Mouse (Mus musculus): Measurements from ENCODE around the gene Zfp791.

Zfp791 gene

GRCm38 (mm10) chr8:85082169-85082568 lies 40.7 kb downstream of the Zfp791 start:
- DNase-seq (ENCODE audit: low read depth) = peak; percentile 45

DNA sequence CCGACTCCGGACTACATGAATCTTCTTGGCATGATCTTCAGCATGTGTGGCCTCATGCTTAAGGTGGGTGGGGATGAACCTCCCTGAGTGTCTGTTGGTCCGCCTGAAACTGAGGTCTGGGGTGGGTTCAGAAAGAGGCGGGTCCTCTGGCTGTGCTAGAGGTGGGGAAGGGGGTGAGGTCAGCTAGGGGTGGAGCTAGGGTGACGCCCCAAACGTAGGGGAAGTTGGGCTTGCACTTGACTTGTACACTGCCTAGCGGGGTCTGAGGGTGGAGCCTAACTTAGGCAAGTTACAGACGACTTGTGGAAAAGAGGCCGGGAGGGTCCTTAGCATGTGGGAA lies 41.7 kb downstream of the Zfp791 start, which contains the start of gene Wdr83:
TSS of gene Wdr83 (minus strand) at position 91 of the 340 bp plus-strand sequence.
- DNase-seq (ENCODE audit: low read depth) = peak; percentile 83

GRCm38 (mm10) chr8:85080532-85081215 lies 42.2 kb downstream of the Zfp791 start, which contains the start of gene Wdr83os:
Gene Wdr83os, plus strand, starts transcription at chr8:85080740.
- peak; percentile 93 for DNase-seq (ENCODE audit: low read depth)

DNA sequence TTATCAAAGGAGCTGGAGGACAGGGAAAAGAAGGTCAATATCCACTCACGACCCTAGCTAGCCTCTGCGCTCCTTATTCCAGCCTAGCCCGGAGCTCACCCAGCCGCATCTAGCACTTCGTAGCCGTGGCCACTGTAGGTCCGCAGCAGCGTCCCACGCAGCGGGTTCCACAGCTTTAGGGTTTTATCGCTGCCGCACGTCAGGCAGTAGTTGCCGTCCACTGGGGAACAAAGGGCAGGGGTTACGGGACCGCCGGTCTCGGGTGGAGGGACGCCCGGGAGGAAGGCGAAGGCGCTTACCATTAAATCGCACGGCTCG lies 42.7 kb downstream of the Zfp791 start:
- no peak for DNase-seq (ENCODE audit: low read depth)

GRCm38 (mm10) chr8:85076993-85077392 lies 45.9 kb downstream of the Zfp791 start:
- DNase-seq (ENCODE audit: low read depth) = peak; percentile 90

DNA sequence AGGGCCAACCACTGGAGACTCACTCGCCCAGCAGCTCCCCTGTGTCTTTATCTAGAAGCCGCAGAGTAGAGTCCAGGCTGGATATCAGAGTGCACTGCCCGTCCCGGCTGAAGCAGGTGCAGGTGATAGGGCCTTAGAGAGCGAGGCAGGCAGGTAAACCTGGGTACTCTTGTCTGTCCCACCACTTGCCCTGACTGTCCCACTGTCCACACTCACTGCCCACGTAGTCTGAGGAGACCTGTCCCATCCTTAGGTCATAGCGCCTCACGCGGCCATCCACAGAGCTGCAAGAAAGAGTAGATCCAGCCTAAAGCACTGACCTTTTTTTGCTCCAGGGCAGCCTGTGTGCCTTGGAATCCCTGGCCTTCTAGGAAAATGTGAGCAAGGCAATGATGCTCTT lies 46.9 kb downstream of the Zfp791 start:
- no peak for DNase-seq (ENCODE audit: low read depth)

GRCm38 (mm10) chr8:85074617-85075016 lies 48.3 kb downstream of the Zfp791 start:
- no peak for DNase-seq (ENCODE audit: low read depth)

DNA sequence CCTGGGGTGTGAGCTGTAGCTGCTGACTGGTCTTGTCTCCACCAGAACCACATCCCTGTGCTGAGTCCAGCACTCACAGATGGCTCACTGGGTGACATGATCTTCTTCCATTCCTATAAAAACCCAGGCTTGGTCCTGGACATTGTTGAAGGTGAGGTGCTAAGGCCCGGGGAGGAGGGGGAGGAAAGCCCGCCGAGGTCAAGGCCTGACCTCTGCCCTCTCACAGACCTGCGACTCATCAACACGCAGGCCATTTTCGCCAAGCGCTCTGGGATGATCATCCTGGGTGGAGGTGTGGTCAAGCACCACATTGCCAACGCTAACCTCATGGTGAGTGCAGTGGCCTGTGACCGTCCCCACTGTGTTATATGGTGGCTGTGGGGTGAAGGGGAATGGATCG lies 48.7 kb downstream of the Zfp791 start:
- no peak for DNase-seq (ENCODE audit: low read depth)

DNA sequence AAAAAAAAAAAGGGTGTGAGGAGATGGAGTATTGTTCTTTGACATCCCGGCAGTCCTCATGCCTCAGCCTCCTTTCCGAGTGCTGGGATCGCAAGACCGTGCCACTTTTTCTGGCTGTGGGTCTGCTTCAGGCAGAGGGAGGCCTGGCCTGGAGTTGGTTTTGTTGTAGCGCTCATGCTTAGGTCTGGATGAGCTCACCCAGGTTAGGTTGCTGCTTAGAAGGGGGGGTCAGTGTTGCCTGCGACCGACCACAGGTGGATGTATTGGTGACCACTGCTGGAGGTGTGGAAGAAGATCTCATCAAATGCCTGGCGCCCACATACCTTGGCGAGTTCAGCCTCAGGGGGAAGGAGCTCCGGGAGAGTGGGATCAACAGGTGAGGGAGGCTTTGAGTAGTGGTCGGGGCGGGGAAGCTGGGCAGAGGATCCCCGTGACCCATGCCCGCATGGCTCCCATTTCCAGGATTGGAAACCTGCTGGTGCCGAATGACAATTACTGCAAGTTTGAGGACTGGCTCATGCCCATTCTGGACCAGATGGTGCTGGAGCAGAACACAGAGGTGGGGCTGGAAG lies 49.8 kb downstream of the Zfp791 start:
- DNase-seq (ENCODE audit: low read depth) = no peak

DNA sequence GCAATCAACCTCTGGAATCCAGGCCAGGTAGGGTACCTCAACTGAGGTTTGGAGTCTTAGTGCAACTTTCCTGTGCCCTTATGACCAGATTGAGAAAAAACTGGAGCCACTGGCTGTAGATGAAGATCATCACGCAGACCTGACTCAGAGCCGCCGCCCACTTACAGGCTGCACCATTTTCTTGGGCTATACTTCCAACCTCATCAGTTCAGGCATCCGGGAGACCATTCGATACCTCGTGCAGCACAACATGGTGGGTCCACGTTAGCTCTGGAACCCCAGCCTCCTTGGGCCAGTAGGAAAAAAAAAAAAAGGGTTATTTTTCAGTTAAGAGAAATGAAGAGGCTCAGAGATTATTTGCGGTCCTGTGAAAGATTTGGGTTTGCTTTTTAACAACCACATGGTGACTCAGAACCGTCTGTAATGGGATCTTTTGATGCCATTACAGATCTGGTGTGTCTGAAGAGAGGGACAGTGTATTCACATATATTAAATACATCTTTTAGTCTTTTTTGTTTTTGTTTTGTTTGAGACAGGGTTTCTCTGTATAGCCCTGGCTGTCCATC lies 50.4 kb downstream of the Zfp791 start:
- DNase-seq (ENCODE audit: low read depth) = no peak

GRCm38 (mm10) chr8:85071514-85072281 lies 51.2 kb downstream of the Zfp791 start, which contains the start of gene Dhps:
Gene Dhps, plus strand, starts transcription at chr8:85071757.
- DNase-seq (ENCODE audit: low read depth) = peak; percentile 95

- DNase-seq (ENCODE audit: low read depth) = no peak
Measured at GRCm38 (mm10) chr8:85071041-85071440, 51.9 kb downstream of the Zfp791 start.

GRCm38 (mm10) chr8:85067982-85068381 lies 54.9 kb downstream of the Zfp791 start, which contains the start of gene Gm5741:
Gene Gm5741, minus strand, starts transcription at chr8:85067982.
- DNase-seq (ENCODE audit: low read depth) = no peak

DNA sequence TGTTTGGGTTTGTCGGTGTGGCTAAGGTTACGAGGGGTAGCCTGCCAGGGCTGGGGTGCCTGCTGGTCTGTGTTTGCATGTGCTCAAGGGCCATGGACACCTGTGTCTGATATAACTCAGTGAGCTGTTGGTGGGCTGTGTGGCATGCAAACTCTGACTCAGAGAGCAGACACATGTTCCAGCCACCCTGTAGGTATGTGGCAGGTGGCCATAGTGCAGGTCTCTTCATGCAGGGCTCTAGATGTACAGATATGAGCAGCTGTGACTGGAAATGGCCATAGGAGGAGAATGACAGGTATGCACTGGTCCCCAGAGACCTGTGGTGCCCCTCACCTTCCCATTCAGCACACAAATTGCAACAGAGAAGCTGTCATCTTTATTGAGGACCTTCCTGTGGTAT lies 55.7 kb downstream of the Zfp791 start:
- DNase-seq (ENCODE audit: low read depth) = no peak

DNA sequence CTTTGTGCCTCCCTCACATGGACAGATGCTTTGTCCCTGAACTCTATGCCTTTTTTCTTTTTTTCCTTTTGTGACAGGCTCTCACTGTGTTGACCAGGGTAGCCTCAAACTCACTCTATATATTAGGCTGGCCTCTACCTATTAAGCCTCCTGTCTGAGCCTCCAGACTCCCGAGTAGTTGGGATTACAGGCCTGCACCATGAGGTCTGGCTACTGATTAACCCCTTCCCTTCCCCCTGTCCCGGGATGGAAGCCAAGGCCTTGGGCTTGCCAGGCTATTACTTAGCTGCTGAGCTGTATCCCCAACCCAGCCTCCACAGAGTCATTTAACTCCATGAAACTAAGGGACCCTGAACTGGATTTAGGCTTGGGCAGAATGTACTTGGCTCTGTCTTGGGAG lies 57.7 kb downstream of the Zfp791 start:
- no peak for DNase-seq (ENCODE audit: low read depth)

DNA sequence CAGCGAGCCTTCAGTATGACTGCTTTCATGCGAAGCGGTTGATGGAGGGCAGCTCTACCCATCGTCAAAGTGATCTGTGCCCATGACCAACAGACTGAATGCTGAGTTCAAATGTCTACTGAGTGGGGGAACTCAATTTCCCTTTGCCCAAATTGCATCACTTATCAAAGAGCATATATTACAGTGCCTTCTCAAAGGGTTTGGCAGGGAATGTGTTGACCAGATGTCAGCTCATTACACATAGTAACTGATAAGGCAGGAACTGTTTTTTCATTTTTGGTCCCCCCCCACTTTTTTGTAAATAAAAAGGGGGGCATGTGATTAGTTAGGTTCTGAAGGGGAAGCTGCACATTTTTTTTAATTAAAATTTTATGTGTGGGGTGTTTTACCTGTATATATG lies 60.3 kb downstream of the Zfp791 start:
- no peak for DNase-seq (ENCODE audit: low read depth)

DNA sequence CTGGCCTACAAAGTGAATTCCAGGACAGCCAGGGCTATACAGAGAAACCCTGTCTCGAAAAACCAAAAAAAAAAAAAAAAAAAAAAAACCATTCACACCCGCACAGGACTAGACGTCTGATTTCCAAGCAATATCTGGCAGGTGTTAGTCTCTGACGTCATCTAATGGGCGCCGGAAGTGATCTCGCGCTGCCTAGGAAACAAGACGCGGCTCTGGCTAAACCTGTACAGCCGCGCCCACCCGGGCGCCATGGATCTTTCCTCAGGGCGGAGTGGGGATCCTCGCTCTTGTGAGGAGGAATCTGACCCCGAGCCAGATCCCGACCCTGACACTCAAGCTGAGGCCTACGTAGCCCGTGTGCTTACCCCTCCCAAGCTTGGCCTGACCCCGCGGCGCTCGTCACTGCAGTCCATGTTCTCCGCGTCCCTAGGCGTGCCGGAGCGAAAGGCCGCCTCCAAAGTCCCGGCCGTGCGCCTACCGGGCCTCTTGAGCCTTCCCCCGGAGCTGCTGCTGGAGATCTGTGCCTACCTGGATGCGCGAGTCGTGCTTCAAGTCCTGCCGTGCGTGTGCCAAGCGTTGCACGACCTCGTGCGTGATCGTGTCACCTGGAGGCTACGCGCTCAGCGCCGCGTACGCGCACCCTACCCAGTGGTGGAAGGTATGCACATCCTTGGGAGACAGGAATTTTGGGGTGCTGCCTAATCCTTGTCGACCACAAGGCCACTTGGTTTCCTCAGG lies 62.8 kb downstream of the Zfp791 start, which contains the start of gene Fbxw9:
TSS of gene Fbxw9 (plus strand) at position 177 of the 738 bp plus-strand sequence.
- peak; percentile 96 for DNase-seq (ENCODE audit: low read depth)
